Mouse (Mus musculus): Measurements from ENCODE around the gene Aldh1a1. TPM values are rescaled to one million over a fixed set of nuclear protein-coding genes. Genes with fewer than 3 reads are reported as not detected.

Gene Aldh1a1
- polyA plus RNA-seq, 1 experiment from 2014 or later = 0.59 TPM

DNA sequence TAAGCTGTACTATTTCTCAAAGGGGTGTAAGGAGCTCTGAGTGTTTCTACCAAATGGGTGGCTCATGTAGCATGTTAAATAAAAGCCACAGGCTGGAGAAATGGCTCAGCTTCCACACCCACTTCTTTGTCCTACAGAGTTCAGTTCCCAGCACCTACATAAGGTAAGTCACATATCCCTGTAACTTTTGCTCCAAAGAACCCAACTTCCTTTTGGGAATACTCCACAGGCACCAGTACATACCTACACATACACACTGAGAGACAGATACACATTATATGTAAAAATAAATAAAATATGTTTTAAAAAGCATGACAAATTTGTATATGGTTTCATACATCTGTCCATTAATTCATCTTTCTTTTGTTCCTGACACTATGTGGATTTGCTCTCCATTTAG is 66.0 kb downstream of the Aldh1a1 start:
- Histone ChIP-seq H3K4me2 (no peak overlapping the region), H3K27me3 (no peaks in the 10 kb centered on the region), H3K4me1 (no peaks in the 10 kb centered on the region), H3K9me3 (no peaks in the 10 kb centered on the region), H3K4me3 (replicated peaks) (no peak overlapping the region), H3K9ac (no peak overlapping the region), H3K27ac (no peak overlapping the region), H3K36me3 (replicated peaks) (no peaks in the 10 kb centered on the region)
- ATAC-seq (ENCODE audit: low FRiP score) = no peak

- no peak overlapping the region for H3K27ac ChIP-seq
- no peaks in the 10 kb centered on the region for H3K9me3 ChIP-seq
- no peaks in the 10 kb centered on the region for H3K4me1 ChIP-seq
- no peak overlapping the region for H3K4me2 ChIP-seq
- H3K27me3 ChIP-seq = no peaks in the 10 kb centered on the region
- no peaks in the 10 kb centered on the region for H3K36me3 ChIP-seq (replicated peaks)
- ATAC-seq (ENCODE audit: low FRiP score) = no peak
- no peak overlapping the region for H3K4me3 ChIP-seq (replicated peaks)
- 83% methylated on average over 3 of the region's 3 CpGs for WGBS
- H3K9ac ChIP-seq = no peak overlapping the region
Measured at GRCm38 (mm10) chr19:20558952-20559351, 66.4 kb downstream of the Aldh1a1 start.

- Histone ChIP-seq H3K4me2 (no peak overlapping the region), H3K27ac (no peak overlapping the region), H3K9ac (no peak overlapping the region), H3K9me3 (no peaks in the 10 kb centered on the region), H3K4me3 (replicated peaks) (no peak overlapping the region), H3K27me3 (no peaks in the 10 kb centered on the region), H3K36me3 (replicated peaks) (no peaks in the 10 kb centered on the region), H3K4me1 (no peaks in the 10 kb centered on the region)
- ATAC-seq (ENCODE audit: low FRiP score) = no peak
- 84% methylated on average over 2 of the region's 2 CpGs for WGBS
Measured at GRCm38 (mm10) chr19:20559952-20560351, 67.4 kb downstream of the Aldh1a1 start.

DNA sequence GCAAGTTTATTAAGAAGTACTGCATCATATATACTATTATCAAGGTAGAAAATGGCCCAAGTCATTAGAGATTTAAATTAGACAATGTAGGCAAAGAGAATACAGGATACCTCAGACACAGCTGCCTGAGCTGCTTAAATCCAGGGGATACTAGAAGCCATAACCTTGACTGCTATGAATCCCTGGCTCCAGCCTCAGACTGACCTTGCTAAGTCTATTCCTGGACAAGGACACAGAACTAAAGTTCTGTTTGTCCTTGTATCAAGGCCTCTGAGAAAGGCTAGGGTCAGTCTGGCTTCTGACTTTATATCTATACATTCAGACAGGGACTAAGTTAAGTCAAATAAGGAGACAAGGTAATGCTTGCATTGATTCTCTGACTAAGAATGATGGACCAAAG is 69.9 kb downstream of the Aldh1a1 start:
- no peak for ATAC-seq (ENCODE audit: low FRiP score)

GRCm38 (mm10) chr19:20566294-20566693 is 73.8 kb downstream of the Aldh1a1 start:
- Histone ChIP-seq H3K4me3 (replicated peaks) (no peak overlapping the region), H3K9ac (no peak overlapping the region), H3K9me3 (no peaks in the 10 kb centered on the region), H3K27ac (no peak overlapping the region), H3K4me1 (no peaks in the 10 kb centered on the region), H3K27me3 (no peaks in the 10 kb centered on the region), H3K4me2 (no peak overlapping the region), H3K36me3 (replicated peaks) (no peaks in the 10 kb centered on the region)
- ATAC-seq (ENCODE audit: low FRiP score) = no peak
- WGBS = 89% methylated on average over 4 of the region's 4 CpGs

More for the DNA sequence above, 69.9 kb downstream of the Aldh1a1 start:
- Histone ChIP-seq H3K27me3 (no peaks in the 10 kb centered on the region), H3K4me1 (no peaks in the 10 kb centered on the region), H3K36me3 (replicated peaks) (no peaks in the 10 kb centered on the region), H3K27ac (no peak overlapping the region), H3K4me3 (replicated peaks) (no peak overlapping the region), H3K9ac (no peak overlapping the region), H3K4me2 (no peak overlapping the region), H3K9me3 (no peaks in the 10 kb centered on the region)

GRCm38 (mm10) chr19:20567039-20567438 is 74.5 kb downstream of the Aldh1a1 start:
- Histone ChIP-seq H3K27ac (no peak overlapping the region), H3K4me2 (no peak overlapping the region), H3K9me3 (no peaks in the 10 kb centered on the region), H3K9ac (no peak overlapping the region), H3K4me1 (no peaks in the 10 kb centered on the region), H3K4me3 (replicated peaks) (no peak overlapping the region), H3K27me3 (no peaks in the 10 kb centered on the region), H3K36me3 (replicated peaks) (no peaks in the 10 kb centered on the region)
- WGBS = 99% methylated on average over 2 of the region's 2 CpGs
- no peak for ATAC-seq (ENCODE audit: low FRiP score)

GRCm38 (mm10) chr19:20576984-20577383 is 84.5 kb downstream of the Aldh1a1 start:
- no peaks in the 10 kb centered on the region for H3K4me1 ChIP-seq
- no peak for ATAC-seq (ENCODE audit: low FRiP score)
- no peak overlapping the region for H3K9ac ChIP-seq
- H3K4me2 ChIP-seq = no peak overlapping the region
- no peaks in the 10 kb centered on the region for H3K9me3 ChIP-seq
- 89% methylated on average over 3 of the region's 3 CpGs for WGBS
- no peaks in the 10 kb centered on the region for H3K36me3 ChIP-seq (replicated peaks)
- no peaks in the 10 kb centered on the region for H3K27me3 ChIP-seq
- no peak overlapping the region for H3K27ac ChIP-seq
- H3K4me3 ChIP-seq (replicated peaks) = no peak overlapping the region

DNA sequence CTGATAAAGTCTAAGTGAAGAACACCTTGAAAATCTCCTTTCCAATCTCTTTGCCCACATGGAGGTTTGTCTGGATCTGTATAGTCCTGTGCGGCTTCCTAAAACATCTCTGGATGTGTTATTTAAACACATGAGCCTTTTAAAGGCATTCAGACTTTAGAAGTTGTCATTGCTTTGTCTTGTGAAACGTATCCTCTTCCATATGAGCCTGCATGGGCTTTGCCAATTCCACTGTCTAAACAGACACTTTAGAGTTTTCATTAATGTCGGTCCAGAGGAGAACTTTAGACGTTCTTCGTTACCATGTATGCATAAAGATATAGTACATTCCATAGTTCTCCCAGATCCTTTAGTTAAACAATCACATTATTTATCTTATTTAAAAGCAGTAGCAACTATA is 84.9 kb downstream of the Aldh1a1 start:
- Histone ChIP-seq H3K4me2 (no peak overlapping the region), H3K36me3 (replicated peaks) (no peaks in the 10 kb centered on the region), H3K4me3 (replicated peaks) (no peak overlapping the region), H3K27me3 (no peaks in the 10 kb centered on the region), H3K9me3 (no peaks in the 10 kb centered on the region), H3K4me1 (no peaks in the 10 kb centered on the region), H3K27ac (no peak overlapping the region), H3K9ac (no peak overlapping the region)
- WGBS = 89% methylated on average over 5 of the region's 5 CpGs
- no peak for ATAC-seq (ENCODE audit: low FRiP score)

DNA sequence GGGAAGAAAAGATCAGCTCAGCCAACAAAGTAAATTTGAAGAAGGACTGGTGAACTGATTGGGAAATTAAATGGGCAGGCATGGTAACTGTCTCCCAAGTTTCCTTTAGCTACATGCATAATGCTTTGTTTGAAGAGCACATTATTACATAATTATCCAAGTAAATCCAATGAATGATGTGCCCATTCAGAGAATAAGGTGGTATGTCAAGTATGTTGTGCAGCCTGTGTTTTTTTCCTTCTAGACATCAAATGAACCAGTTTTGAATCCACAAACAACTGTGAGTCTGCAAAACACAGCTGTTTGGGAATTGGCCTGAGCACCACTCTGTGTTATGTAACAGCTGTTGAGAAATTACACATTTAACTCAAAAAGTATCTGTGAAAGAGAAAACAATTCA is 107.4 kb downstream of the Aldh1a1 start:
- no peaks in the 10 kb centered on the region for H3K36me3 ChIP-seq (replicated peaks)
- H3K9ac ChIP-seq = no peak overlapping the region
- H3K9me3 ChIP-seq = no peaks in the 10 kb centered on the region
- H3K4me2 ChIP-seq = no peak overlapping the region
- ATAC-seq (ENCODE audit: low FRiP score) = no peak
- H3K27ac ChIP-seq = no peak overlapping the region
- no peak overlapping the region for H3K4me3 ChIP-seq (replicated peaks)
- no peaks in the 10 kb centered on the region for H3K4me1 ChIP-seq
- no peaks in the 10 kb centered on the region for H3K27me3 ChIP-seq

DNA sequence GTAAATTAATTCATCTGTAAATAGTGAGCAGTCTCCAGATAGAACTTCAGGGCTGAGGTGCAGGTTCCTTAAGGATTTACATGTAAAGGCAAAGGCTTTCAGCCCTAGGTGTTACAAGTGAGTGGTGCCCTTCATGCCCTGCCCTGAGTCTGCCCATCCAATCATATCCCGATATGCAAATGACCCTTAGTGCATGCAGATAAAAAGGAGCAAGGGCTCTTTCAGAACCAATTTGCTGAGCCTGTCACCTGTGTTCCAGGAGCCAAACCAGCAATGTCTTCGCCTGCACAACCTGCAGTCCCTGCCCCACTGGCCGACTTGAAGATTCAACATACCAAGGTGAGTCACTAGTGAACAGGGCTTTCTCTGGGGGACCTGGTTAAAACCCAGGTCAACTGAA is 109.2 kb downstream of the Aldh1a1 start:
- no peaks in the 10 kb centered on the region for H3K9me3 ChIP-seq
- no peak overlapping the region for H3K9ac ChIP-seq
- 74% methylated on average over 3 of the region's 3 CpGs for whole genome bisulfite sequencing
- H3K27me3 ChIP-seq = no peaks in the 10 kb centered on the region
- no peak overlapping the region for H3K4me3 ChIP-seq (replicated peaks)
- H3K36me3 ChIP-seq (replicated peaks) = no peaks in the 10 kb centered on the region
- no peak overlapping the region for H3K4me2 ChIP-seq
- H3K27ac ChIP-seq = no peak overlapping the region
- ATAC-seq (ENCODE audit: low FRiP score) = no peak
- H3K4me1 ChIP-seq = no peaks in the 10 kb centered on the region

DNA sequence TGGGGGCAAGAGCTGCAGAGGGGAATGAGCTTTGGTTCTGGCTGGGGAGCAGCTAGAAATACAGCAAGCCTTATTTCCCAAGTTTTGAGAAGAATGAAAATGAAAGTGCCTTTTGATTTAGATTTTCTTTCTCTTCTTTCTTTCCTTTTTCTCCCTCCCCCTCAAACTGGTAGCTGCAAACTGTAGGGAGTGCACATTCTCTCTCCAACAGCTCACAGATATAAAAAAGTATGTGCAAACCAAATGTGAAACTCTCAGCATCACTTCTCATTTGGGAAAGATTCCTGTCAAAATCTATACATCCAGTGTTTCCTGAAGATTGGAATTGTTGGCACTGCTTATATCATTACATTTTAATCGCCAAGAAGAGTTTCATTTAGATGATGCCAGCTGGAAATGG is 110.7 kb downstream of the Aldh1a1 start:
- Histone ChIP-seq H3K4me1 (no peaks in the 10 kb centered on the region), H3K27ac (no peak overlapping the region), H3K9ac (no peak overlapping the region), H3K27me3 (no peaks in the 10 kb centered on the region), H3K36me3 (replicated peaks) (no peaks in the 10 kb centered on the region), H3K4me2 (no peak overlapping the region), H3K4me3 (replicated peaks) (no peak overlapping the region), H3K9me3 (no peaks in the 10 kb centered on the region)
- WGBS = 88% methylated on average over 1 of the region's 1 CpGs
- no peak for ATAC-seq (ENCODE audit: low FRiP score)

- no peak overlapping the region for H3K4me2 ChIP-seq
- 81% methylated on average over 2 of the region's 2 CpGs for WGBS
- no peaks in the 10 kb centered on the region for H3K27me3 ChIP-seq
- H3K36me3 ChIP-seq (replicated peaks) = no peaks in the 10 kb centered on the region
- no peak overlapping the region for H3K9ac ChIP-seq
- no peaks in the 10 kb centered on the region for H3K9me3 ChIP-seq
- no peak for ATAC-seq (ENCODE audit: low FRiP score)
- no peak overlapping the region for H3K27ac ChIP-seq
- no peak overlapping the region for H3K4me3 ChIP-seq (replicated peaks)
- no peaks in the 10 kb centered on the region for H3K4me1 ChIP-seq
Measured at GRCm38 (mm10) chr19:20603866-20604265, 111.4 kb downstream of the Aldh1a1 start.

DNA sequence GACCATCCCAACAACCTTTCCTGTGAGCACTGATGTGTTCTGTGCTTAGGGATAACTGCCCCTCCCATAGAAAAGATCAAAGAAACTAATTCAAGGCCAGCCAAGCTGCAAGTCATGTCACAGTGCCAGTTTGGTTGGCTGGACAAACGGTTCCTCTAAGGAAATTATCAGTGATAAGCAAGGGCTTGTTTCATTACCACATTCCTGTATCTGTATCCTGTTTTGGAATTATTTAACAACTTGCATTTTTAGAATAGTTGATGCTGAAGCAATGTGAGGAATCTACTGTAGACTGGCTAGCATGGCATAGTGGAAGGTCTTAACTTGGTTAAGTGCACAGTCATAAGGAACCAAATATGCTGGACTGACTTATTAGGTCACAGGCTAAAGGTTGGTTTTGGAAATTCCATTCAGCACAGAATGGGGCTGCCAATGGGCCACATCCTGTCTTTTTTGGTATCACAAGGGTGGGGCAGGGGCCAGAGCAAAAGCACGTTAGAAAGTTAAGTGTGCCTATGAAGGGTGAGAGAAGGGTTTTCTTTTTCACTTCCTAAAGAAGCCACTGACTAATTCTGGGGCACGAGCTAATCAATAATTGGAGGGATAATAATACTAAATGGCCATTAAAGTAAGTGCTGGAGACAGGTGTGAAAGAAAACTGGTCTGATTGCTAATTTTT is 121.9 kb downstream of the Aldh1a1 start:
- H3K36me3 ChIP-seq (replicated peaks) = no peaks in the 10 kb centered on the region
- no peak overlapping the region for H3K27ac ChIP-seq
- WGBS = 80% methylated on average over 3 of the region's 3 CpGs
- no peaks in the 10 kb centered on the region for H3K4me1 ChIP-seq
- H3K4me2 ChIP-seq = no peak overlapping the region
- no peak overlapping the region for H3K9ac ChIP-seq
- no peak overlapping the region for H3K4me3 ChIP-seq (replicated peaks)
- H3K9me3 ChIP-seq = no peaks in the 10 kb centered on the region
- no peak for ATAC-seq (ENCODE audit: low FRiP score)
- H3K27me3 ChIP-seq = no peaks in the 10 kb centered on the region

Data from forebrain, embryonic 12.5 days (tissue).